Mouse (Mus musculus) hindbrain, postnatal 0 days (tissue): Measurements from ENCODE around the gene Tagln3. TPM values are rescaled to one million over a fixed set of nuclear protein-coding genes. Genes with fewer than 3 reads are reported as not detected.

Experiments used
- ATAC-seq: fragments of 200-750 bp; cut with Nextera tagmentation; 2 replicates; pipeline ENCODE4 v1.8.0; 2017; ENCODE audit warnings: mild to moderate bottlenecking, moderate TSS enrichment, moderate library complexity
- DNase-seq: peaks from one replicate; pipeline ENCODE4 v3.0.0-alpha.2; 2015; ENCODE audit warnings: low spot score
- H3K27ac ChIP-seq: fragments of 300-500 bp; sonication (generic); 2 replicates; pipeline ENCODE4 v1.5.1; 2014; ENCODE audit warnings: mild to moderate bottlenecking
- H3K27me3 ChIP-seq: fragments of 300-500 bp; sonication (generic); 2 replicates; pipeline ENCODE4 v1.6.1; 2014; ENCODE audit warnings: low read length, mixed read lengths; ENCODE audit not compliant: insufficient read depth
- H3K36me3 ChIP-seq: fragments of 300-500 bp; sonication (generic); 2 replicates; pipeline ENCODE4 v1.6.1; 2014; ENCODE audit warnings: low read length, mixed read lengths; ENCODE audit not compliant: insufficient read depth
- H3K4me1 ChIP-seq: fragments of 300-500 bp; sonication (generic); 2 replicates; pipeline ENCODE4 v1.6.1; 2014; ENCODE audit warnings: antibody characterized with exemption, low read length, mixed read lengths; ENCODE audit not compliant: insufficient read depth
- H3K4me2 ChIP-seq: fragments of 300-500 bp; sonication (generic); 2 replicates; pipeline ENCODE4 v1.6.1; 2014; ENCODE audit warnings: low read depth, mild to moderate bottlenecking, low read length, moderate library complexity, mixed read lengths
- H3K4me3 ChIP-seq: fragments of 300-500 bp; sonication (generic); 2 replicates; pipeline ENCODE4 v1.5.1; 2014; ENCODE audit warnings: low read length
- H3K9ac ChIP-seq: fragments of 300-500 bp; sonication (generic); replicated peaks from 2 replicates; pipeline ENCODE4 v1.6.1; 2014; ENCODE audit warnings: mild to moderate bottlenecking, low read length, moderate library complexity, mixed read lengths
- H3K9me3 ChIP-seq: fragments of 300-500 bp; sonication (generic); 2 replicates; pipeline ENCODE4 v1.6.1; 2016; ENCODE audit warnings: low read length, mixed read lengths
- CTCF ChIP-seq: IDR thresholded peaks from 2 replicates; pipeline ENCODE4 v1.5.1; 2016; ENCODE audit warnings: antibody characterized with exemption, control low read depth, low read depth
- WGBS: fragments of 180-500 bp; shearing (Covaris S2); extraction: QIAGEN DNeasy Blood & Tissue Kit; methylation state at CpG from one replicate; pipeline ENCODE4 v1.1.7; 2014; 5-methylcytosine and 5-hydroxymethylcytosine counted together
- polyA plus RNA-seq: library from polyadenylated mRNA; unstranded; fragments of >200 nt; fragmentation: Nextera tagmentation; extraction: Ambion mirVana; gene quantifications from 2 replicates; pipeline ENCODE4 v1.2.1, GENCODE M21; 2015
- total RNA-seq: library from RNA; depleted of rRNA; stranded (reverse); fragments of >200 nt; gene quantifications from 2 replicates; pipeline ENCODE4 v1.2.3, GENCODE M21; 2014

Gene Tagln3
- total and polyA plus RNA-seq, 2 experiments from 2014 or later: 198 to 302 TPM

GRCm38 (mm10) chr16:45686833-45687232 is 37.6 kb downstream of the Tagln3 start:
- Histone ChIP-seq H3K9ac (no peak overlapping the region), H3K4me1 (peaks cover 7% of the 10 kb centered on the region; the same call in 1 of the 2 replicates), H3K27ac (no peak overlapping the region), H3K4me3 (no peak overlapping the region), H3K9me3 (no peaks in the 10 kb centered on the region), H3K36me3 (no peaks in the 10 kb centered on the region), H3K4me2 (no peak overlapping the region), H3K27me3 (no peaks in the 10 kb centered on the region)
- no peak for TF ChIP-seq CTCF
- peak; percentile 50 for DNase-seq
- ATAC-seq: peak; percentile 57
- WGBS: 61% methylated on average over 3 of the region's 3 CpGs

GRCm38 (mm10) chr16:45685295-45685694 is 39.1 kb downstream of the Tagln3 start:
- peak; percentile 30 for ATAC-seq
- H3K9me3 ChIP-seq: no peaks in the 10 kb centered on the region
- H3K36me3 ChIP-seq: no peaks in the 10 kb centered on the region
- no peaks in the 10 kb centered on the region for H3K27me3 ChIP-seq
- H3K27ac ChIP-seq: no peak overlapping the region
- H3K4me2 ChIP-seq: no peak overlapping the region
- DNase-seq: peak; percentile 11
- no peak overlapping the region for H3K4me3 ChIP-seq
- H3K4me1 ChIP-seq: peaks cover 4% of the 10 kb centered on the region; the same call in 1 of the 2 replicates
- no peak for TF ChIP-seq CTCF
- H3K9ac ChIP-seq: no peak overlapping the region
- 57% methylated on average over 3 of the region's 3 CpGs for WGBS

GRCm38 (mm10) chr16:45684815-45685214 is 39.6 kb downstream of the Tagln3 start:
- no peak overlapping the region for H3K27ac ChIP-seq
- no peaks in the 10 kb centered on the region for H3K27me3 ChIP-seq
- DNase-seq (peak; percentile 79), ATAC-seq (peak; percentile 70; the same call in 1 of the 2 replicates)
- 14% methylated on average over 8 of the region's 8 CpGs for WGBS
- H3K4me2 ChIP-seq: no peak overlapping the region
- no peak overlapping the region for H3K4me3 ChIP-seq
- no peak overlapping the region for H3K9ac ChIP-seq
- peak; percentile 85 for TF ChIP-seq CTCF
- no peaks in the 10 kb centered on the region for H3K4me1 ChIP-seq
- H3K36me3 ChIP-seq: no peaks in the 10 kb centered on the region
- H3K9me3 ChIP-seq: no peaks in the 10 kb centered on the region

GRCm38 (mm10) chr16:45676462-45676861 is 47.9 kb downstream of the Tagln3 start:
- Histone ChIP-seq H3K9ac (no peak overlapping the region), H3K4me3 (no peak overlapping the region), H3K27me3 (no peaks in the 10 kb centered on the region), H3K4me1 (no peaks in the 10 kb centered on the region), H3K9me3 (no peaks in the 10 kb centered on the region), H3K36me3 (no peaks in the 10 kb centered on the region), H3K4me2 (no peak overlapping the region), H3K27ac (no peak overlapping the region)
- WGBS: 36% methylated on average over 1 of the region's 1 CpGs
- peak; percentile 53 for DNase-seq
- peak; percentile 68 for TF ChIP-seq CTCF
- ATAC-seq: no peak

GRCm38 (mm10) chr16:45670005-45670404 is 54.4 kb downstream of the Tagln3 start:
- TF ChIP-seq CTCF: no peak
- Histone ChIP-seq H3K4me3 (no peak overlapping the region), H3K9me3 (no peaks in the 10 kb centered on the region), H3K4me2 (no peak overlapping the region), H3K36me3 (no peaks in the 10 kb centered on the region), H3K27me3 (no peaks in the 10 kb centered on the region), H3K9ac (no peak overlapping the region), H3K4me1 (no peaks in the 10 kb centered on the region), H3K27ac (no peak overlapping the region)
- WGBS: 39% methylated on average over 4 of the region's 4 CpGs
- DNase-seq (no peak), ATAC-seq (no peak)

GRCm38 (mm10) chr16:45668178-45668577 is 56.2 kb downstream of the Tagln3 start:
- H3K27ac ChIP-seq: no peak overlapping the region
- DNase-seq (no peak), ATAC-seq (no peak)
- H3K9ac ChIP-seq: no peak overlapping the region
- no peaks in the 10 kb centered on the region for H3K9me3 ChIP-seq
- 79% methylated on average over 3 of the region's 3 CpGs for WGBS
- H3K4me1 ChIP-seq: no peaks in the 10 kb centered on the region
- no peak overlapping the region for H3K4me3 ChIP-seq
- no peak overlapping the region for H3K4me2 ChIP-seq
- no peak for TF ChIP-seq CTCF
- H3K36me3 ChIP-seq: no peaks in the 10 kb centered on the region
- no peaks in the 10 kb centered on the region for H3K27me3 ChIP-seq

- 90% methylated on average over 2 of the region's 2 CpGs for WGBS
Measured at GRCm38 (mm10) chr16:45666136-45666535, 58.3 kb downstream of the Tagln3 start.

More at GRCm38 (mm10) chr16:45666136-45666535, 58.3 kb downstream of the Tagln3 start:
- no peak for TF ChIP-seq CTCF
- no peaks in the 10 kb centered on the region for H3K9me3 ChIP-seq
- no peak overlapping the region for H3K4me3 ChIP-seq
- no peaks in the 10 kb centered on the region for H3K36me3 ChIP-seq
- ATAC-seq (no peak), DNase-seq (no peak)
- no peak overlapping the region for H3K9ac ChIP-seq
- no peak overlapping the region for H3K4me2 ChIP-seq
- no peaks in the 10 kb centered on the region for H3K27me3 ChIP-seq
- no peak overlapping the region for H3K27ac ChIP-seq
- no peaks in the 10 kb centered on the region for H3K4me1 ChIP-seq
